Mouse (Mus musculus) granulocyte monocyte progenitor cell, adult 5-6 weeks (primary cell): ENCODE measurements around the gene Paxbp1. TPM values are rescaled to one million over a fixed set of nuclear protein-coding genes. Genes with fewer than 3 reads are reported as not detected.

ENCODE experiments used
- ATAC-seq: replicated peaks from 2 replicates; pipeline ENCODE4 v1.8.0; 2016; ENCODE audit warnings: mild to moderate bottlenecking, moderate TSS enrichment, inconsistent platforms; ENCODE audit not compliant: poor library complexity, severe bottlenecking
- total RNA-seq, 2 experiments: library from RNA; stranded (forward) in 1 of 2; stranded (reverse) in 1 of 2; fragments of 200-712, 200-1000 nt in 1 of 2; fragments of >200 nt in 1 of 2; fragmentation: Nextera tagmentation in 1 of 2; gene quantifications; 2 replicates each; pipeline ENCODE4 v1.2.3; 2014 to 2017

Paxbp1 gene
- total RNA-seq, 2 experiments from 2014 or later, result 77.7 to 77.8 TPM

DNA sequence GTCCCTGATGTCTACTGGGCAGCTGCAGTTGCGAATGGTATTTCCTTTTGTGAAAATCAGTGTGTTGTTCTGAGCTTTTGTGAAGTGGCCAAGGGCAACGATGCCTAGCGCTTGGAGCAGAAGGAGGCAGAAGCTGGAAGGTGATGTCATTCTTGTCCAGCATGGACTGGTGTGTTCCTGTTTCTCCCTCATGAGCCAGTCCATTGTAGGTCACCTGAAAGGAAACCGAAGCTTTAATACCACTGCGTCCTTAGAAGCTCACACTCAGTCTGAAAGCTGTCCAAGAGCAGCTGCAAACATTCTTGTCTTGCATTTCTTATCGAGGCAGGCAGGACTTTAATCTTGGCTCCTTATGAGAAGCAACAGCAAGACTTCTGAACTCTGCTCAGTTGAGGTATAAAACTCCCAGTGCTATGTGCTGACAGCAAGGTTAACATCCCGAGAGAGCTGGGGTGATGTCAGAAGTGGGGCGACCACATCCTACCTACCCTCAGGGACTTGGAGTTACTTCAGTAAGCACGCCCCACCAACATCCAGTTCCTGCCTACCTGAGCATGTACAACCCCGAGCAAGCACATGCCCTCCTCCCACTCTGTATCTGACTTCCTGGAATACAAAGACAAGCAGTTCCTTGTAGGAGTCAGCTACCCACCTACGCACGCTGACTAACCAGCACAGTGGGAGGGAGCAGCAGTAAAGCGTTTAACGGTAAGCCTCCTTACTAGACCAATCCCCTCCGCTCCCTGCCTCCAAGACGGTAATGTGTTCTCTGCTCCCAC, 11.9 kb upstream of the Paxbp1 start:
- peak; percentile 83 for ATAC-seq

DNA sequence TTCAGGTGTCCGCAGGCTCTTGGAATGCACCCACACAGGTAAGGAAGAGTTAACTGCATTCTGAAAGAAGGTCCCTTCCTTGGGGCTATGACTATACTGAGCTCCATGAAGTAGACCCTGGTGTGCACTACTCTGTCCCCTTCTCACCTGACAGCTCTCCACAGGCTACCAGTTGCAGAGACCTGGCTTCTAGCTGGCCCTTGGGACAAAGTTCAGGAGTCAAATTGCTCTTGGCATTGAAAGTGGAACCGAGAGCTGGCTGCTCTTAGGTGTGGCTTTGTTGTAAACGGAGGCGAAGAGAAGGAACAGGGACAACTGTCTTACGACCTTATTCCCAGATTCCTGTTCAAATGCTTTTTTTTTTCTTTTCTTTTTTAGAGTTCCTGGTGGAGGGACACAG, 10.8 kb upstream of the Paxbp1 start:
- ATAC-seq, result no peak

GRCm38 (mm10) chr16:91053599-91053998, 9.3 kb upstream of the Paxbp1 start:
- no peak for ATAC-seq

GRCm38 (mm10) chr16:91045511-91045910, 1.2 kb upstream of the Paxbp1 start:
- peak; percentile 33 for ATAC-seq

DNA sequence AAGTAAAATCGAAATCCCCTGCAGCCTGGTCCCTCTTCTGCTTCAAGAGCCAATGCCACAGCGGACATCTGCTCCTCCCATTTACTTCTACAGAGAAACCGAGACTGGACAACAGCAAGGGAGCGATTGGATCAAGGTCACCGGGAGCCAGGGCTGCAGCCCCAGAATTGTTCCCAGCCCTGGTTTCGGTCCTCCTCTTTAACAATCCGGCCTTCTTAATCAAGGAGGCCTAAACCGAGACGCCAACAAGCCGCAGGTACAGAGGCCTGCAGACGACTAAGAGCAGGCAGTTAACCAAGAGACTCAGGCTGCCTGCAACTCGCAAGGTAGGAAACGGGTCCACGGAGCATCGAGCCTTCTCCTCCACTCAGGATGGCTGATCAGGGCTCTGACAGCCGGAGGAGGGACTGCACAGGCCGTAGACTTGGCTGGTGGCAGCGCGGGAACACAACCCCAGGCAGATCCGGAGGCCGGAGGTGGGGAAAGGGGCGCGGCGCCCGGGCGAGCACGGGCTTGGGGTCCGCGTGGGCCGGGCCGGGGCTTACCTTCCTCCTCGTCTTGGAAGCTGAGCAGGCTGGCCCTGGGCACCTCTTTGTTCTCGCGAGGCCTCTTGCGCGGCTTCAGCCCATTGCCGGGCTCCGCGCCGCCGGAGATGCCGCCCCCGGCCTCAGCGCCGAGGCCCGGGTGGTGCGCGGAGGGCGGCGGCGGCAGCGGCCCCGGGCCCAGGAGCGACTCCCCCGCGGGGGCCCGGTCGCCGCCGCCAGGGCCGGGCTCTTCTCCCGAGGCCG, 688 bp downstream of the Paxbp1 start:
- peak; percentile 52 for ATAC-seq

GRCm38 (mm10) chr16:91042640-91043039, 1.7 kb downstream of the Paxbp1 start:
- no peak for ATAC-seq

GRCm38 (mm10) chr16:91035866-91036265, 8.5 kb downstream of the Paxbp1 start:
- no peak for ATAC-seq

DNA sequence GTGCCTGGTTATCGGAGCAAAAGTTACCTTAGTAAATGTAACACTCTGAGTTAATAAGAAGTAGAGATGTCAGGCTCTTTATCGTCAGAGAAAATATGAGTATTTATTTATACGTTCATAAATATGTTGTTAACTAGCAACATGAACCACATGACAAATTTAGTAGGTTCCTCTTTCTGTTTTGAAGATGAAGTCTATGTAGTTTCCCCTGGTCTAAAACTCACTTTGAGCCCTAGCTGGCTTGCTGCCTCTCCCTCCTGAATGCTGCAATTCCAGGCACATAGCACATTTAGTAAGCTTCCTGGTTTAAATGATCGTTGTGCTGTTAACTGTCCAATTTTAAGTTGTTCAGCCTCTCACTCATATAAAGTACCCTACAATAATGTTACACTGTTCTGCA, 13.6 kb downstream of the Paxbp1 start:
- peak; percentile 35 for ATAC-seq

DNA sequence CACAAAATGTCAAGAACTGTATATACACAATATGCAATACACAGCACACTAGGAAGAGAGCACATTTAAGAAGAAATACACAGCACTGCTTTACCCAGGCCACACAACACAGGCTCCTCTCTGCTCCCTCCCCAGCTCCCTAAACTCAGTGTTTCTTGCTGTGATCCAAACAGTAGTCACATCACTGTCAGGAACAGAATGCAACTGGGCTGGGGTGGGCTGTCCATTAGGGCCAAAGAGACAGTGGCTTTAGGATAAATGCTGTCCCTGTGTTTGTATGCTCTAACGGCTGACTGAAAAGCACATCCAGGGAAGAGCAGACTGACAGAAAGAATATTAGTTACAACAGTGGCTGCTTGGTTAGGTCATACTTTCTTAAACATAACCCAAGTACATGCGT, 14.4 kb downstream of the Paxbp1 start:
- ATAC-seq, result no peak

DNA sequence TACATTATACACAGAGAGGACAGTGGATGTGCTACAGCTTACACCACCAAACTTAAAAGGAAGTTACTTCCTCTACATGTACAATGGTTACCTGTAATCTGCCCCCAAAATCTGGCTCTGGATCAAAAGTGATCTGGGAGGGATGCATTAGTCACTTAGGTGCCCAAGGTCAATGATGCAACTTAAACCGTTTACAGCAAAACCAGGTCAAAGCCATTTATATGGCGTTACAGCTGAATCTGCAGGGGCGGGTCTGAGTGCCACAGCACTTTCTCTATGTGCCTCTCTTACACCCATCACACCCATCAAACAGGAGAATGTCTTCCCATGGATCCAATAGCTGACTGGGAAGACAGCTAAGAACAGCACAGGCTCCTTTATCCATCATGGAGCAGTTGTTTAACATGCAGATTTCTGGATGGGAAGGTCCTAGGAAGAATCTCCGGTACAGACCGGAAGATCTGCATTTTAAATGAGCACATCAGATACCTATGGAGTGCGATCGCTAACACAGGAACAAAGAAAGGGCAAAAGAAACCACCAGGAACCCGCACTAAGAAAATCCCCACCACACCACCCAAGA, 15.1 kb downstream of the Paxbp1 start:
- no peak for ATAC-seq

DNA sequence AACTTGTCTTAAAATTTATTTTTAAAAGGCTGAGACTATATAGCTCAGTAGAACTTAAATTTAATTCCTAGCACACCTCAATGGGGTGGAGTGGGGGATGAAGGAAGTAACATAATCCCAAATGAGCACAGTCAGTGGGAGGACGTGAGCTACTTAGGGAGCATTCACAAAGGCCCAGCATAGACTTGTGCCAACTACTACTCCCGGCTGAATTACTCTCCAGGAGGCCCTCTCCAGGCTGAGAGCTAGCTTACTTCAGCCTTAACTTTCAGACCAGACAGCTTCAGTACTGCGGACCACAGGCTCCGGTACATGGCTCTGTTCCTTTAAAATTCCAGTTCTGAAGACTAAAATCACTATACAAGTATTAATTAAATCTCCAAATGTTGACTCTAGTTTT, 18.1 kb downstream of the Paxbp1 start:
- no peak for ATAC-seq

DNA sequence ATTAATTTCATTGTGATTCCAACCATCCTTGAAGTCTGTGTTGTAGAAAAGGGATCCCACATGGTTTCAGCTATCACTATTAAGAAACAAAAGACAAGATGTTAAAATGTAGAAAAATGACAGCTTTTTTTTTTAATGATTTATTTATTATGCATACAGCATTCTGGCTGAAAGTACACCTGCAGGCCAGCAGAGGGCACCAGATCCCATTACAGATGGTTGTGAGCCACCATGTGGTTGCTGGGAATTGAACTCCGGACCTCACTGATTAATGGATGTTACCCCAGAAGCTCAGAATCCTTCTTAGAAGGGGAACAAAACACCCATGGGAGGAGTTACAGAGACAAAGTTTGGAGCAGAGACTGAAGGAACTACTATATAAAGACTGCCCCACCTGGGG, 21.0 kb downstream of the Paxbp1 start:
- no peak for ATAC-seq

- ATAC-seq, result peak; percentile 92
Observed at GRCm38 (mm10) chr16:91020842-91021483, 23.4 kb downstream of the Paxbp1 start.

DNA sequence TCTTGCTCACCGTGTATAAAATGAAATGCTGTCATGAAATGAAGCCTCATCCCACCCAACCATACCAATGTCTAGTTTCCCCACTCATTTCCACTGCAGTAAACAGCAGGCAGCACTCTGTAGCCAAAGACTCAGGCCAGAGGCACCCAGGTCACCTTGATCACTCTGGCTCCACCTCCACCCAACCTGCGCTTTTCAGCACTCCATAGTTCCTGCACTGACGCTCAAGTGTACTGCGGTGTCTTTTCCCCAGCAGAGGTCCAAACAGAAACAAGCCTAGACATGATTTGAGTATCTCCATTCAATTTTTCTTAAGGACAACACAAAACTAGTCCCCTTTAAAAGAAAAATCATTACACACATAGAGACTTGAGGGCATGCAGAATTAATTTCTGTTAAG, 24.9 kb downstream of the Paxbp1 start:
- ATAC-seq, result no peak

- ATAC-seq, result no peak
Observed at GRCm38 (mm10) chr16:91015761-91016160, 28.6 kb downstream of the Paxbp1 start.

DNA sequence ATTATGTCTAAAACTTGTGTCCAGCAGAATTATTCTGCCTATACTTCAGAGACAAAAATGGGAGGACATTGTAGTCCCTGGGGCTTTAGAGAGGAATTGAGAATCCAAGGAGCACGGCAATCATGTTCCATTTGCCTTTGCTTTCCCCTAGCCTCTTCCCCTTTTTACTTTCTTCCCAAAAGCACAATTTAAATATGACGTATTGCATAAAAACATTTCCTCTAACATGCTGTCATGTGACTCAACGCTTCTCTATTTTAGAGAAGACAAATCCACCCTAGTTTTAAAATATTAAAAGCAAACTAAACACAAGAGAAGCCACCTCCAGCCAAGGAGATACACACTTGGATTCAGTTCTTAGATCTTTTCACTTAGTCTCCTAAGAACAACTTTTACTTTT, 32.5 kb downstream of the Paxbp1 start:
- peak; percentile 59 for ATAC-seq

GRCm38 (mm10) chr16:91011021-91011683, 33.2 kb downstream of the Paxbp1 start, which contains the start of gene Synj1:
Gene Synj1, minus strand, starts transcription at chr16:91011308.
- peak; percentile 81 for ATAC-seq

- ATAC-seq, result peak; percentile 4; the same call in 1 of the 2 replicates
Observed at GRCm38 (mm10) chr16:91010581-91011020, 33.7 kb downstream of the Paxbp1 start.

DNA sequence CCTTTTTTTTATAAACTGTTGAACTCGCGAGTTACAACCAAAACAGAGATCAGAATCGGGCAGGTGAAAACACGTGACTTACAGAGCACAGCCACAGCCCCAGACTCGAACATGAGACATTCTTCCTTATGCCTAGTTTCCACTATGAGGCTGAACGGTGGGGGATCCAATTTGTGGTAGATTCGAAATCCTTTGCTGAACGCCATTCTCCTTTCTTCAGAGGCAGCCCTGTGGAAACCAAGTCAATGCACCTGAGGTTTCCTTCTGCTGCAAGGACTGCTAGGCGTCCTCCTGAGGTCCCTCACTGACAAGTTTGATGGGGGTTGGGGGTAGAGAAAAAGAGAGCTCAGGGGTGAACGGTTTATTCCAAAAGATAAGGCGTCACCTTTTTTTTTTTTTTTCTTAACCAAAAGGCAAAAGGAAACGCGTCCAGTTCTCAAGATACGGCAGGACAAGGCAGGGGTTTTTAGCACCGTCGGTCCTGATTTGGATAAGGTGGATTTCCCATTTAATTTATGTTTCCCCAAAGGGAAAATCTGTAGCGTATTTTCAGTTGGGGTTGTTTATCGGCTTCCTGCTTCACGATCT, 34.3 kb downstream of the Paxbp1 start:
- ATAC-seq, result no peak
